23 mouse cellular contexts compared by ENCODE assay signal in genomic region chr5:129211385-129212031, GRCm38 (mm10).
DNase-seq lines count a peak whose midpoint lies in the region; ATAC-seq lines count a peak whose summit lies in the region.
"Had no signal": no experiment of that assay in that cellular context is flagged by ENCODE, and none has a peak within 500 bp of the region (broad histone marks: within the 10 kb centered on the region; RNA-seq: fewer than 3 reads in every experiment).

No protein-coding gene starts in this region.

- no peaks in the 10 kb centered on the region for H3K36me3 ChIP-seq in forebrain, embryonic 15.5 days
- H3K36me3 ChIP-seq in forebrain, embryonic 10.5 days (replicated peaks) = no peaks in the 10 kb centered on the region
- H3K36me3 ChIP-seq in hindbrain, embryonic 15.5 days = no peaks in the 10 kb centered on the region
- H3K36me3 ChIP-seq: embryonic facial prominence, embryonic 13.5 days; limb, embryonic 15.5 days had no signal

- H3K9ac ChIP-seq in forebrain, embryonic 15.5 days (replicated peaks) = no peak overlapping the region
- H3K9ac ChIP-seq in hindbrain, embryonic 15.5 days = no peak overlapping the region
- H3K9ac ChIP-seq: embryonic facial prominence, embryonic 13.5 days; limb, embryonic 15.5 days; liver, embryonic 14.5 days; lung, embryonic 14.5 days had no signal

- H3K4me3 ChIP-seq in forebrain, embryonic 15.5 days = no peak overlapping the region
- H3K4me3 ChIP-seq in forebrain, embryonic 10.5 days = no peak overlapping the region
- H3K4me3 ChIP-seq in hindbrain, embryonic 15.5 days = no peak overlapping the region
- H3K4me3 ChIP-seq: embryonic facial prominence, embryonic 13.5 days; limb, embryonic 15.5 days; myocyte had no signal

- no peaks in the 10 kb centered on the region for H3K9me3 ChIP-seq in forebrain, embryonic 15.5 days
- H3K9me3 ChIP-seq in forebrain, embryonic 10.5 days = no peaks in the 10 kb centered on the region
- H3K9me3 ChIP-seq in hindbrain, embryonic 15.5 days = no peaks in the 10 kb centered on the region
- H3K9me3 ChIP-seq: embryonic facial prominence, embryonic 13.5 days; limb, embryonic 15.5 days had no signal

- 38% methylated on average over 14 of the region's 14 CpGs for WGBS in forebrain, embryonic 15.5 days
- 65% methylated on average over 14 of the region's 14 CpGs for WGBS in forebrain, embryonic 10.5 days
- WGBS in hindbrain, embryonic 15.5 days = 34% methylated on average over 14 of the region's 14 CpGs

- no peaks in the 10 kb centered on the region for H3K4me1 ChIP-seq in forebrain, embryonic 15.5 days
- H3K4me1 ChIP-seq in forebrain, embryonic 10.5 days = peaks cover 17% of the 10 kb centered on the region
- H3K4me1 ChIP-seq in hindbrain, embryonic 15.5 days (replicated peaks) = peaks cover 19% of the 10 kb centered on the region
- H3K4me1 ChIP-seq: limb, embryonic 15.5 days had no signal

- no peak for ATAC-seq in forebrain, embryonic 15.5 days (replicated peaks)
- ATAC-seq in hindbrain, embryonic 15.5 days (ENCODE audit: low FRiP score, low read depth) = peak; percentile 72; the same call in 1 of the 2 replicates
- no peak for ATAC-seq in erythroblast, adult 5-6 weeks (replicated peaks; ENCODE audit: low FRiP score, poor library complexity, severe bottlenecking)
- ATAC-seq: intestine, embryonic 16.5 days; Patski had no signal

- H3K27ac ChIP-seq in forebrain, embryonic 15.5 days (replicated peaks) = peak overlapping the region; percentile 28; the same call in 1 of the 2 replicates
- H3K27ac ChIP-seq in forebrain, embryonic 10.5 days = no peak overlapping the region
- H3K27ac ChIP-seq in hindbrain, embryonic 15.5 days (replicated peaks) = peak overlapping the region; percentile 53; the same call in 1 of the 2 replicates
- H3K27ac ChIP-seq: embryonic facial prominence, embryonic 13.5 days; kidney, postnatal 0 days; limb, embryonic 15.5 days; liver, embryonic 14.5 days had no signal

- no peak for DNase-seq in forebrain, embryonic 10.5 days (ENCODE audit: extremely low spot score, low spot score)
- DNase-seq in kidney, postnatal 4 days = peak; percentile 15 to 27
- no peak for DNase-seq in kidney, postnatal 25 days
- DNase-seq in brain, adult 2 months (ENCODE audit: low read depth, low spot score) = peak; percentile 43
- DNase-seq in lung, postnatal 36 days = no peak
- DNase-seq: adrenal gland, adult 2 months; cerebellum, adult 18-20 months; cerebellum, postnatal 25 days; gastrocnemius, postnatal 10 days; left cerebral cortex, postnatal 4 days; lung, embryonic 14.5 days; lung, postnatal 4 days had no signal

- H3K4me2 ChIP-seq in forebrain, embryonic 15.5 days (replicated peaks) = no peak overlapping the region
- H3K4me2 ChIP-seq in hindbrain, embryonic 15.5 days = peak overlapping the region; percentile 11; the same call in 1 of the 2 replicates
- H3K4me2 ChIP-seq: embryonic facial prominence, embryonic 13.5 days; heart, embryonic 11.5 days; limb, embryonic 15.5 days; lung, embryonic 14.5 days had no signal

- no peaks in the 10 kb centered on the region for H3K27me3 ChIP-seq in forebrain, embryonic 15.5 days
- peaks cover 9% of the 10 kb centered on the region; the same call in 1 of the 2 replicates for H3K27me3 ChIP-seq in forebrain, embryonic 10.5 days (ENCODE audit: poor library complexity, severe bottlenecking)
- H3K27me3 ChIP-seq in hindbrain, embryonic 15.5 days = no peaks in the 10 kb centered on the region
- H3K27me3 ChIP-seq: Patski had no signal

Comparison
In these comparisons a context has a peak if more than half of its experiments do, and no peak if none do; other contexts are left out.
1. DNase-seq: peak in kidney, postnatal 4 days (2 of 2) and brain, adult 2 months (single experiment); none in forebrain, embryonic 10.5 days (single experiment), kidney, postnatal 25 days (0 of 2) and lung, postnatal 36 days (single experiment).